Mouse (Mus musculus) E14TG2a.4 (cell line): ENCODE data around the gene Nutm2.
A peak's percentile ranks its signal among the peaks of the same experiment; 100 is the strongest.
"Not testable (repeated sequence)": the region's sequence is repeated elsewhere in the genome, so short reads cannot be mapped to it uniquely, and the experiment has no call there.

Source experiments
- H3K27me3 ChIP-seq: 2 replicates; pipeline ENCODE4 v1.6.1; 2014; ENCODE audit warnings: low read length, control low read depth; ENCODE audit not compliant: insufficient read depth
- H3K36me3 ChIP-seq: 2 replicates; pipeline ENCODE4 v1.6.1; 2014; ENCODE audit warnings: low read length, control low read depth; ENCODE audit not compliant: insufficient read depth
- H3K4me1 ChIP-seq: replicated peaks from 2 replicates; pipeline ENCODE4 v1.6.1; 2014; ENCODE audit warnings: low read depth, low read length, control low read depth
- H3K4me3 ChIP-seq: replicated peaks from 2 replicates; pipeline ENCODE4 v1.5.1; 2014; ENCODE audit warnings: mild to moderate bottlenecking, low read length
- H3K9me3 ChIP-seq: 2 replicates; pipeline ENCODE4 v1.6.1; 2014; ENCODE audit warnings: low read length, control low read depth
- CTCF ChIP-seq: conservative IDR thresholded peaks from 2 replicates; pipeline ENCODE4 v1.5.1; 2014; ENCODE audit warnings: low read length
- NANOG ChIP-seq: IDR thresholded peaks from 2 replicates; pipeline ENCODE4 v1.6.1; 2014; ENCODE audit warnings: borderline replicate concordance, low read length, mixed read lengths
- POU5F1 ChIP-seq: IDR thresholded peaks from 2 replicates; pipeline ENCODE4 v1.6.1; 2014; ENCODE audit warnings: low read length, borderline replicate concordance

The Nutm2 gene

GRCm38 (mm10) chr13:50467007-50467406 lies at the start of gene Nutm2:
Gene Nutm2, plus strand, starts transcription at chr13:50467307.
- Histone ChIP-seq H3K4me3 (no peak within 1 kb of the TSS), H3K4me1 (peaks cover 56% of the 10 kb centered on the region), H3K9me3 (no peaks in the 10 kb centered on the region), H3K27me3 (peaks cover 23% of the 10 kb centered on the region), H3K36me3 (no peaks in the 10 kb centered on the region)
- no peak for TF ChIP-seq CTCF
- no peak for TF ChIP-seq NANOG
- no peak for TF ChIP-seq POU5F1

GRCm38 (mm10) chr13:50417389-50418183 lies 49.5 kb upstream of the Nutm2 start, which contains the start of gene Fbxw17:
Gene Fbxw17, plus strand, starts transcription at chr13:50417864.
- Histone ChIP-seq H3K4me3 (peak within 1 kb of the TSS; percentile 89), H3K27me3 (no peaks in the 10 kb centered on the region), H3K4me1 (peaks cover 12% of the 10 kb centered on the region), H3K9me3 (no peaks in the 10 kb centered on the region), H3K36me3 (peaks cover 28% of the 10 kb centered on the region)
- TF ChIP-seq CTCF (no peak), POU5F1 (no peak), NANOG (no peak)

- H3K36me3 ChIP-seq, result peaks cover 36% of the 10 kb centered on the region
- no peaks in the 10 kb centered on the region for H3K27me3 ChIP-seq
- no peak for TF ChIP-seq NANOG
- no peak for TF ChIP-seq CTCF
- no peak for TF ChIP-seq POU5F1
- peaks cover 18% of the 10 kb centered on the region for H3K4me1 ChIP-seq
- no peaks in the 10 kb centered on the region for H3K9me3 ChIP-seq
- H3K4me3 ChIP-seq, result peak overlapping the region; percentile 89
Measured at GRCm38 (mm10) chr13:50418421-50418820, 48.7 kb upstream of the Nutm2 start.

- no peaks in the 10 kb centered on the region for H3K9me3 ChIP-seq
- H3K36me3 ChIP-seq, result peaks cover 89% of the 10 kb centered on the region
- H3K4me3 ChIP-seq, result no peak overlapping the region
- H3K27me3 ChIP-seq, result no peaks in the 10 kb centered on the region
- TF ChIP-seq CTCF (no peak), NANOG (no peak), POU5F1 (no peak)
- H3K4me1 ChIP-seq, result peaks cover 7% of the 10 kb centered on the region
Measured at GRCm38 (mm10) chr13:50423625-50424209, 43.4 kb upstream of the Nutm2 start.

GRCm38 (mm10) chr13:50424517-50424916 lies 42.6 kb upstream of the Nutm2 start:
- Histone ChIP-seq H3K9me3 (no peaks in the 10 kb centered on the region), H3K4me3 (no peak overlapping the region), H3K4me1 (peaks cover 6% of the 10 kb centered on the region), H3K36me3 (peaks cover 96% of the 10 kb centered on the region), H3K27me3 (no peaks in the 10 kb centered on the region)
- TF ChIP-seq NANOG (no peak), POU5F1 (no peak), CTCF (no peak)

GRCm38 (mm10) chr13:50426686-50427085 lies 40.4 kb upstream of the Nutm2 start:
- Histone ChIP-seq H3K27me3 (no peaks in the 10 kb centered on the region), H3K4me3 (no peak overlapping the region), H3K36me3 (peaks cover 98% of the 10 kb centered on the region), H3K4me1 (peaks cover 12% of the 10 kb centered on the region), H3K9me3 (no peaks in the 10 kb centered on the region)
- TF ChIP-seq NANOG (no peak), CTCF (no peak), POU5F1 (no peak)

- Histone ChIP-seq H3K27me3 (no peaks in the 10 kb centered on the region), H3K4me1 (peaks cover 30% of the 10 kb centered on the region), H3K9me3 (no peaks in the 10 kb centered on the region), H3K36me3 (no peaks in the 10 kb centered on the region), H3K4me3 (no peak within 1 kb of the TSS)
- no peak for TF ChIP-seq POU5F1
Measured at GRCm38 (mm10) chr13:50443812-50444211, 23.3 kb upstream of the Nutm2 start, which contains the start of gene Gm47429. Gene Gm47429, minus strand, starts transcription at chr13:50443912.

- H3K9me3 ChIP-seq, result no peaks in the 10 kb centered on the region
- H3K4me3 ChIP-seq, result no peak overlapping the region
- H3K27me3 ChIP-seq, result no peaks in the 10 kb centered on the region
- no peaks in the 10 kb centered on the region for H3K36me3 ChIP-seq
- no peak for TF ChIP-seq POU5F1
- no peak for TF ChIP-seq NANOG
- TF ChIP-seq CTCF, result no peak
- peaks cover 17% of the 10 kb centered on the region for H3K4me1 ChIP-seq
Measured at GRCm38 (mm10) chr13:50445261-50445660, 21.8 kb upstream of the Nutm2 start.

- H3K27me3 ChIP-seq, H3K36me3 ChIP-seq, H3K9me3 ChIP-seq: not testable (repeated sequence)
- peak overlapping the region; percentile 58 for H3K4me3 ChIP-seq
- peaks cover 42% of the 10 kb centered on the region for H3K4me1 ChIP-seq
Measured at GRCm38 (mm10) chr13:50452266-50452665, 14.8 kb upstream of the Nutm2 start.
